Mouse (Mus musculus) kidney, embryonic 15.5 days (tissue): ENCODE data around the gene Cox15. TPM values are rescaled to one million over a fixed set of nuclear protein-coding genes. Genes with fewer than 3 reads are reported as not detected.

Experiments used
- ATAC-seq: fragments of 200-750 bp; cut with Nextera tagmentation; replicated peaks from 2 replicates; pipeline ENCODE4 v1.8.0; 2017; ENCODE audit warnings: moderate TSS enrichment; ENCODE audit not compliant: low FRiP score
- H3K27ac ChIP-seq: fragments of 300-500 bp; sonication (generic); 2 replicates; pipeline ENCODE4 v1.5.1; 2015; ENCODE audit warnings: mild to moderate bottlenecking, inconsistent platforms
- H3K27me3 ChIP-seq: fragments of 300-500 bp; sonication (generic); 2 replicates; pipeline ENCODE4 v1.6.1; 2015; ENCODE audit warnings: inconsistent platforms
- H3K36me3 ChIP-seq: fragments of 300-500 bp; sonication (generic); 2 replicates; pipeline ENCODE4 v1.6.1; 2015; ENCODE audit warnings: inconsistent platforms
- H3K4me1 ChIP-seq: fragments of 300-500 bp; sonication (generic); 2 replicates; pipeline ENCODE4 v1.6.1; 2015; ENCODE audit warnings: inconsistent platforms
- H3K4me2 ChIP-seq: fragments of 300-500 bp; sonication (generic); 2 replicates; pipeline ENCODE4 v1.6.1; 2015; ENCODE audit warnings: moderate library complexity, mild to moderate bottlenecking, inconsistent platforms
- H3K4me3 ChIP-seq: fragments of 300-500 bp; sonication (generic); replicated peaks from 2 replicates; pipeline ENCODE4 v1.5.1; 2015; ENCODE audit warnings: mild to moderate bottlenecking, inconsistent platforms
- H3K9ac ChIP-seq: fragments of 300-500 bp; sonication (generic); 2 replicates; pipeline ENCODE4 v1.6.1; 2015; ENCODE audit warnings: mild to moderate bottlenecking, inconsistent platforms
- H3K9me3 ChIP-seq: fragments of 300-500 bp; sonication (generic); replicated peaks from 2 replicates; pipeline ENCODE4 v1.6.1; 2016; ENCODE audit warnings: inconsistent platforms
- WGBS: fragments of 180-500 bp; shearing (Covaris S2); methylation state at CpG from one replicate; pipeline ENCODE4 v1.1.7; 2015; ENCODE audit warnings: mixed read lengths; 5-methylcytosine and 5-hydroxymethylcytosine counted together
- polyA plus RNA-seq: library from polyadenylated mRNA; unstranded; fragments of >200 nt; fragmentation: Nextera tagmentation; extraction: Ambion mirVana; gene quantifications from 2 replicates; pipeline ENCODE4 v1.2.1, GENCODE M21; 2015

The Cox15 gene
- polyA plus RNA-seq, 1 experiment from 2014 or later: 13.1 TPM

DNA sequence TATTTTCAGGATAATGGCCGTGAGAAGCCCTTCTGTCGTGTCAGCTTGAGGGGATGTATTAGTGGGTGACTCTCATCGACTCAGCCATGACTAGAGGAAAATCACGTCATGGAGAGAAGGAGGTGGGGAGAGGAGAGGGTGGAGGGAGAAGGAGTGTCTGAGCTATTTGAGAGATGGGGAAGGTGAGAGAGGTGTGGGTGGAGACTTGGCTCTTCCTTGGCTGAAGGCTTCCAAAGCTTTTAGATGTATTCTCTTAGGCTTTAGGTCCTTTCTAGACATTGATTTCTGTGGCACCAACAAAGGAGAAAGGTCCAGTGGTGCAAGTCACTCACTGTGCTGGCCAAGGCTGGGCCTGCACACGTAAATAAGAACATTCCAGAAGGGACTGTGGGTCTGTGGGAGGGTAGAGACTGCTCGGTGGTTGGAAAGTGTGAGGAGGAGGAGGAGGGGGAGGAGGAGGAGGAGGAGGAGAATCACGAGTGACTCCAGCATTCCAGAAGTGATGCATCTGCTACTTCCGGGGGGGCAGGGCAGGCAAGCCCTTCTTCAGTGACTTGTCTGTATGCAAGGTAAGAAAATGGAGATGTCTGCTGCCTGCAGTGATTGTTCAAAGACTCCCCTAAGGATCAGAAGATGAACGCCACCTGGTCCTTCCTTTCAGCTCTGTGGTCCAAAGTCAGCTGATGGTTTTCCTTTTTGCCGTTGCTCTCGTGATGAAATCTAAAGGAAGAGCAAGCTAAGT, 53.6 kb downstream of the Cox15 start:
- 55% methylated on average over 11 of the region's 11 CpGs for WGBS
- H3K27ac ChIP-seq: no peak overlapping the region
- H3K4me1 ChIP-seq: peaks cover 8% of the 10 kb centered on the region; the same call in 1 of the 2 replicates
- H3K9me3 ChIP-seq: no peaks in the 10 kb centered on the region
- H3K36me3 ChIP-seq: peaks cover 38% of the 10 kb centered on the region
- no peak overlapping the region for H3K4me2 ChIP-seq
- H3K4me3 ChIP-seq: no peak overlapping the region
- no peak overlapping the region for H3K9ac ChIP-seq
- ATAC-seq: no peak
- no peaks in the 10 kb centered on the region for H3K27me3 ChIP-seq

DNA sequence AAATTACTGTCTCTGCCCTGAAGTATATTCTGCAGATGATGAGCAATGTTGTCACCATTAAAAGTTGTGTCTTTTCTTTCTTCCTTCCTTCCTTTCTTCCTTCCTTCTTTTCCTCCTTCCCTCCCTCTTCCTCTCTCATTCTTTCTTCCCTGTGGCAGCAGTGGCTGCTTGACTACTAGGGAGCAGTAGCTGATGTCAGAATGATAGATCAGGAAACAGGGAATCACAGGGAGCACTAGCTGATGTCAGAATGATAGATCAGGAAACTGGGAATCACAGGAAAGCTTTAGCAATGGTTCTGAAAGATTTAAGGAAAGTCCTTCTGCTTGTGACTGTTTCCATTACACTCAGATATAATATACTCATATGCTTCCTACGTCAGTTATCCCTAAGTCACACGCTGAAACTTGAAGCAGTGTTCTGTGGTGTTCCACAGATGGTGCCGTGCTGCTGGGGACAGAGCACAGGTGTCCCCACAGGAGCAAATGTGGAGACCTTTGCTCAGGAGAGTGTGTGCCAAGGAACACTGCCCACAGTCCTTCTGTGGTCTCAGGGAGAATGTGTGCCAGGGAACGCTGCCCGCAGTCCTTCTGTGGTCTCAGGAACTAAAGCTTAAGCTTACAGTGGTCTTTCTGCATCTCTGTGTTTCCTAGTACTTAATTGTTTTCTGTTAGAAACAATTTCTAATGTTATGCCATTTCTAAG, 55.0 kb downstream of the Cox15 start:
- Histone ChIP-seq H3K27me3 (no peaks in the 10 kb centered on the region), H3K4me2 (no peak overlapping the region), H3K9ac (no peak overlapping the region), H3K4me1 (peaks cover 9% of the 10 kb centered on the region; the same call in 1 of the 2 replicates), H3K9me3 (no peaks in the 10 kb centered on the region), H3K4me3 (no peak overlapping the region), H3K36me3 (peaks cover 31% of the 10 kb centered on the region), H3K27ac (no peak overlapping the region)
- 92% methylated on average over 5 of the region's 5 CpGs for WGBS
- no peak for ATAC-seq

DNA sequence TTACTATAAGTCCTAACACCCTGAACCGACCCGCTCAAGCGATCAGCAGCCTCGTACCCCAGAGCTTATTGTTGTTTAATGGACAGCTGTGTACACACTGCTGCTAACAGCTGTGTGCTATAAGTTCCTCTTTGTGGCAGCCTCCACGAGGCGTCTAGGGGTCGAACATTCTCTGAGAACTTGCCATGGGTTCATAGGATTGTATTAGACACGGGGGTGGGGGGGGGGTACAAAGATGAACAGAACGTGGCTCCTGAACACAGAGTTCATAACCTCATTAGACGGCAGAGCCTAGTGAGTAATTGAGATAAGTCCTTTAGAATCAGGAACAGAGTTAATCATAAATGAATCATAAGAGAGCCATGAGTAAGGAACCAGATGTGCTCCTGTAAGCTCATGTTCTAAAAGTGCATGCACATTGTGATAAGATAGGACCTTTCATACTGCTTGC, 57.3 kb downstream of the Cox15 start:
- H3K36me3 ChIP-seq: peaks cover 23% of the 10 kb centered on the region
- H3K4me1 ChIP-seq: peaks cover 17% of the 10 kb centered on the region
- H3K27ac ChIP-seq: peak overlapping the region; percentile 3
- H3K27me3 ChIP-seq: no peaks in the 10 kb centered on the region
- 44% methylated on average over 10 of the region's 10 CpGs for WGBS
- H3K4me3 ChIP-seq: no peak overlapping the region
- no peak; the same call in 1 of the 2 replicates for ATAC-seq
- no peak overlapping the region for H3K9ac ChIP-seq
- H3K4me2 ChIP-seq: no peak overlapping the region
- H3K9me3 ChIP-seq: no peaks in the 10 kb centered on the region

DNA sequence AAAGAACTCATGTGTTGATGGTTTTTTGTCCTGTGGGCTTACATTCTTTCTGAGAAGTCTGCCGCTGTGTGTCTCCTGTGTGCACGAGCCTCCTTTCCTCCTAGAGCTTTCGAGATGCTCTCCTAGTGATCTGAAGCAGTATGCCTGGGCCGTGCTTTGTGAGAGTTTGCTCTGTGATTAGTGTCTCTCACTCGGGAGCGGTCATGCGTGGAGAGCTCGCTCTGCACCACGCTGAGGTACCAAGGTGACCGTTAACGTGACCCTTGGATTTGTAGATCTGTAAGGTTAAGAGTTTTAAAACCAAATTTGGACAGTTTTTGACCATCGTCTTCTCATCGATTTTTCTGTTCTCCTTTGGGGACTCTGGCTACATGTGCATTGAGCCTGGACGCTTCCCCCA, 60.0 kb downstream of the Cox15 start:
- 65% methylated on average over 14 of the region's 14 CpGs for WGBS
- Histone ChIP-seq H3K4me1 (peaks cover 27% of the 10 kb centered on the region), H3K4me3 (no peak overlapping the region), H3K27ac (no peak overlapping the region), H3K9ac (no peak overlapping the region), H3K27me3 (no peaks in the 10 kb centered on the region), H3K9me3 (no peaks in the 10 kb centered on the region), H3K4me2 (no peak overlapping the region), H3K36me3 (peaks cover 9% of the 10 kb centered on the region; the same call in 1 of the 2 replicates)
- ATAC-seq: no peak

DNA sequence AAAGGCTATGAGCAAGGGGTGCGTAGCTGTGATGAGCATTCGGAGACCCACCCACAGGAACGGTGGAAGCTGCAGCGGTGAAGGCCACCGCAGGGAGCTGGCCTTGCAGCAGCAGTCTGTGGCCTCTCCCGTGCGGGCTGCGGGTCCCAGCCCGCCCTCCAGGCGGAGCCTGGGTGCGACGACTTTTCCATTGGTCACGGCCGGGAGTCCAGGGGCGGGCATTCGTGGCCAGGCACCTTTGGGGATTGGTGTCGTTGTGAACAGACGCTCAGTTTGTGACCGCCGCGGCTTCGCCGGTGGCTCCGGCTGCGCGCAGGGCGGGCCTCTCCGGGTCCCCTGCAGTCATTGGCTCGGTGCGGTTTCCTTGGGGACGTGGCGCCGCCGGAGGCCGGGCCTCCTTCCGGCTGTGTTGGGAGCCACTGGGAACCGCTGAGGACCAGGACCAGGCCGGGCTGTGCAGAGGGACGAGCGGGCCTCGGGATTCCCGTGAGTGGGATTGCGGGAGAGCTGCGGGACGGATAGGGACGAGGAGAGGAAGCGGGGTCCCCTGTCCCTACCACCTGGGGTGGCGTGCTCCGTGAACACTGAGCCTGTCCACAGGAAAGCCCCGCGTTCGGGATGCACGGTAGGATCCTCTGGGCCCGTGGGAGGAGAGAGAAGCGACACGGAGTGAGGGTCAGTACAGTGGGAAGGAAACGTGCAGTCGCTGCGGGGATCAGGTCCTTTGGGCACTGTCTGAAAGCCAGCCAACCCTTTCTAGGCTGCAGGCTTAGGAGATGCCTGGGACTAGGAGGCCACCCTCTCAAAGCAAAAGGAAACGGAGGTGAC, 63.2 kb downstream of the Cox15 start, which contains the start of gene Entpd7:
Gene Entpd7 (plus strand): TSS at position 254 of the 828 bp plus-strand sequence.
- Histone ChIP-seq H3K36me3 (peaks cover 9% of the 10 kb centered on the region; the same call in 1 of the 2 replicates), H3K4me1 (peaks cover 19% of the 10 kb centered on the region), H3K9ac (peak within 1 kb of the TSS; percentile 76), H3K4me3 (peak within 1 kb of the TSS; percentile 86), H3K9me3 (no peaks in the 10 kb centered on the region), H3K27me3 (no peaks in the 10 kb centered on the region), H3K27ac (peak within 1 kb of the TSS; percentile 73), H3K4me2 (peak within 1 kb of the TSS; percentile 73)
- WGBS: under 1% methylated on average over 60 of the region's 60 CpGs
- ATAC-seq: peak; percentile 98

Other genes with a start within 250 kb of the Cox15 start
- 57.8 and 59.0 TPM in 2 replicates for gene Got1, start 228.4 kb downstream of the Cox15 start, polyA plus RNA-seq
- gene Nkx2-3, start 140.7 kb downstream of the Cox15 start, polyA plus RNA-seq: 0.26 and 0.48 TPM in 2 replicates
- gene Slc25a28, start 78.1 kb downstream of the Cox15 start, polyA plus RNA-seq: 13.7 and 14.3 TPM in 2 replicates
- gene Entpd7, start 63.3 kb downstream of the Cox15 start, polyA plus RNA-seq: 12.3 and 14.4 TPM in 2 replicates
- 15.2 and 17.4 TPM in 2 replicates for gene Cutc, start within 50 bp of the Cox15 start, polyA plus RNA-seq
- 3.7 and 4.0 TPM in 2 replicates for gene Abcc2, start 29.2 kb upstream of the Cox15 start, polyA plus RNA-seq
- 23.7 and 24.4 TPM in 2 replicates for gene Dnmbp, start 187.2 kb upstream of the Cox15 start, polyA plus RNA-seq
- gene Cpn1, start 233.6 kb upstream of the Cox15 start, polyA plus RNA-seq: 51.0 and 53.5 TPM in 2 replicates